Mouse (Mus musculus) liver, embryonic 13.5 days (tissue): Measurements from ENCODE around the gene D3Ertd254e. TPM values are rescaled to one million over a fixed set of nuclear protein-coding genes. Genes with fewer than 3 reads are reported as not detected.
"Not testable (repeated sequence)": the region's sequence is repeated elsewhere in the genome, so short reads cannot be mapped to it uniquely, and the experiment has no call there.

Experiments
- ATAC-seq: fragments of 200-750 bp; cut with Nextera tagmentation; 2 replicates; pipeline ENCODE4 v1.8.0; 2017; ENCODE audit warnings: low read depth, mild to moderate bottlenecking, moderate number of reproducible peaks, moderate library complexity
- DNase-seq: peaks from one replicate; pipeline ENCODE4 v3.0.0; 2022
- H3K27ac ChIP-seq: fragments of 300-500 bp; sonication (generic); 2 replicates; pipeline ENCODE4 v1.5.1; 2015; ENCODE audit warnings: moderate library complexity, mild to moderate bottlenecking, inconsistent platforms
- H3K27me3 ChIP-seq: fragments of 300-500 bp; sonication (generic); 2 replicates; pipeline ENCODE4 v1.6.1; 2015; ENCODE audit warnings: mild to moderate bottlenecking, inconsistent platforms
- H3K36me3 ChIP-seq: fragments of 300-500 bp; sonication (generic); 2 replicates; pipeline ENCODE4 v1.6.1; 2015; ENCODE audit warnings: mild to moderate bottlenecking, inconsistent platforms
- H3K4me1 ChIP-seq: fragments of 300-500 bp; sonication (generic); replicated peaks from 2 replicates; pipeline ENCODE4 v1.6.1; 2015; ENCODE audit warnings: inconsistent platforms
- H3K4me2 ChIP-seq: fragments of 300-500 bp; sonication (generic); 2 replicates; pipeline ENCODE4 v1.6.1; 2015; ENCODE audit warnings: inconsistent platforms, mild to moderate bottlenecking, moderate library complexity
- H3K4me3 ChIP-seq: fragments of 300-500 bp; sonication (generic); replicated peaks from 2 replicates; pipeline ENCODE4 v1.5.1; 2015; ENCODE audit warnings: mild to moderate bottlenecking, inconsistent platforms
- H3K9ac ChIP-seq: fragments of 300-500 bp; sonication (generic); 2 replicates; pipeline ENCODE4 v1.6.1; 2015; ENCODE audit warnings: mild to moderate bottlenecking, inconsistent platforms
- H3K9me3 ChIP-seq: fragments of 300-500 bp; sonication (generic); replicated peaks from 2 replicates; pipeline ENCODE4 v1.6.1; 2016; ENCODE audit warnings: inconsistent platforms
- WGBS: fragments of 180-500 bp; shearing (Covaris S2); methylation state at CpG from one replicate; pipeline ENCODE4 v1.1.7; 2015; ENCODE audit not compliant: insufficient replicate concordance; 5-methylcytosine and 5-hydroxymethylcytosine counted together
- polyA plus RNA-seq: library from polyadenylated mRNA; unstranded; fragments of >200 nt; fragmentation: Nextera tagmentation; extraction: Ambion mirVana; gene quantifications from 2 replicates; pipeline ENCODE4 v1.2.1, GENCODE M21; 2015

The D3Ertd254e gene
- polyA plus RNA-seq = 1.2 and 1.4 TPM in 2 replicates

- peak; percentile 99 for ATAC-seq
- peak; percentile 79 for DNase-seq
- WGBS = under 1% methylated on average over 54 of the region's 54 CpGs
- peak within 1 kb of the TSS; percentile 50; the same call in 1 of the 2 replicates for H3K27ac ChIP-seq
- peak within 1 kb of the TSS; percentile 87 for H3K4me2 ChIP-seq
- peak within 1 kb of the TSS; percentile 85 for H3K9ac ChIP-seq
- H3K4me1 ChIP-seq = peaks cover 18% of the 10 kb centered on the region
- H3K9me3 ChIP-seq = no peaks in the 10 kb centered on the region
- no peaks in the 10 kb centered on the region for H3K27me3 ChIP-seq
- H3K36me3 ChIP-seq = no peaks in the 10 kb centered on the region
- peak within 1 kb of the TSS; percentile 84 for H3K4me3 ChIP-seq
These were observed at the start of gene D3Ertd254e for GRCm38 (mm10) chr3:36150934-36151686. D3Ertd254e (plus strand) TSS chr3:36151017.

GRCm38 (mm10) chr3:36116076-36116475 is 34.7 kb upstream of the D3Ertd254e start:
- Histone ChIP-seq H3K4me1 (no peaks in the 10 kb centered on the region), H3K36me3 (no peaks in the 10 kb centered on the region), H3K27ac (no peak overlapping the region), H3K4me3 (no peak overlapping the region), H3K4me2 (no peak overlapping the region), H3K9ac (no peak overlapping the region), H3K27me3 (no peaks in the 10 kb centered on the region), H3K9me3 (no peaks in the 10 kb centered on the region)
- WGBS = 58% methylated on average over 4 of the region's 4 CpGs
- ATAC-seq = no peak
- DNase-seq = no peak

- no peak overlapping the region for H3K4me2 ChIP-seq
- H3K27ac ChIP-seq = no peak overlapping the region
- no peak overlapping the region for H3K9ac ChIP-seq
- ATAC-seq = no peak
- no peak for DNase-seq
- H3K27me3 ChIP-seq = no peaks in the 10 kb centered on the region
- peaks cover 6% of the 10 kb centered on the region; the same call in 1 of the 2 replicates for H3K9me3 ChIP-seq
- H3K36me3 ChIP-seq = no peaks in the 10 kb centered on the region
- no peak overlapping the region for H3K4me3 ChIP-seq
- no peaks in the 10 kb centered on the region for H3K4me1 ChIP-seq
These were observed 30.9 kb upstream of the D3Ertd254e start for GRCm38 (mm10) chr3:36119684-36120548.

GRCm38 (mm10) chr3:36126176-36126575 is 24.6 kb upstream of the D3Ertd254e start:
- not testable (repeated sequence) for H3K27ac ChIP-seq, H3K4me2 ChIP-seq, ATAC-seq, H3K4me1 ChIP-seq, H3K9ac ChIP-seq, H3K9me3 ChIP-seq, DNase-seq, H3K4me3 ChIP-seq, H3K36me3 ChIP-seq, H3K27me3 ChIP-seq
- 59% methylated on average over 9 of the region's 9 CpGs for WGBS

GRCm38 (mm10) chr3:36136152-36136551 is 14.7 kb upstream of the D3Ertd254e start:
- Histone ChIP-seq H3K4me2 (no peak overlapping the region), H3K9me3 (no peaks in the 10 kb centered on the region), H3K27ac (no peak overlapping the region), H3K27me3 (no peaks in the 10 kb centered on the region), H3K9ac (no peak overlapping the region), H3K4me3 (no peak overlapping the region), H3K4me1 (no peaks in the 10 kb centered on the region), H3K36me3 (no peaks in the 10 kb centered on the region)
- no peak for ATAC-seq
- no peak for DNase-seq

- Histone ChIP-seq H3K36me3 (no peaks in the 10 kb centered on the region), H3K9me3 (no peaks in the 10 kb centered on the region), H3K4me2 (no peak overlapping the region), H3K4me1 (no peaks in the 10 kb centered on the region), H3K4me3 (no peak overlapping the region), H3K9ac (no peak overlapping the region), H3K27me3 (no peaks in the 10 kb centered on the region), H3K27ac (no peak overlapping the region)
- WGBS = 32% methylated on average over 2 of the region's 2 CpGs
- ATAC-seq (no peak), DNase-seq (no peak)
These were observed 13.3 kb upstream of the D3Ertd254e start for GRCm38 (mm10) chr3:36137560-36137959.

- WGBS = 52% methylated on average over 1 of the region's 1 CpGs
- DNase-seq = no peak
- Histone ChIP-seq H3K27me3 (no peaks in the 10 kb centered on the region), H3K36me3 (no peaks in the 10 kb centered on the region), H3K9me3 (no peaks in the 10 kb centered on the region), H3K4me2 (no peak overlapping the region), H3K9ac (no peak overlapping the region), H3K4me3 (no peak overlapping the region), H3K4me1 (no peaks in the 10 kb centered on the region), H3K27ac (no peak overlapping the region)
- no peak for ATAC-seq
These were observed 12.6 kb upstream of the D3Ertd254e start for GRCm38 (mm10) chr3:36138171-36138660.

- H3K36me3 ChIP-seq = no peaks in the 10 kb centered on the region
- H3K9me3 ChIP-seq = no peaks in the 10 kb centered on the region
- DNase-seq (no peak), ATAC-seq (no peak)
- H3K27ac ChIP-seq = no peak overlapping the region
- H3K4me3 ChIP-seq = no peak overlapping the region
- no peaks in the 10 kb centered on the region for H3K27me3 ChIP-seq
- no peak overlapping the region for H3K9ac ChIP-seq
- H3K4me1 ChIP-seq = no peaks in the 10 kb centered on the region
- H3K4me2 ChIP-seq = no peak overlapping the region
These were observed 11.8 kb upstream of the D3Ertd254e start for GRCm38 (mm10) chr3:36138996-36139395.

- WGBS = 10% methylated on average over 1 of the region's 1 CpGs
These were observed 282 bp upstream of the D3Ertd254e start for GRCm38 (mm10) chr3:36150537-36150933.

GRCm38 (mm10) chr3:36155268-36155667 is 4.5 kb downstream of the D3Ertd254e start:
- Histone ChIP-seq H3K9ac (no peak overlapping the region), H3K4me2 (no peak overlapping the region), H3K27ac (no peak overlapping the region), H3K9me3 (0 out of 2 replicates have a peak, but pooled peaks cover 3% of the 10 kb centered on the region), H3K27me3 (no peaks in the 10 kb centered on the region), H3K4me3 (no peak overlapping the region), H3K4me1 (peaks cover 18% of the 10 kb centered on the region), H3K36me3 (peaks cover 11% of the 10 kb centered on the region)
- WGBS = 49% methylated on average over 5 of the region's 5 CpGs
- ATAC-seq (no peak), DNase-seq (no peak)

More at GRCm38 (mm10) chr3:36150537-36150933, 282 bp upstream of the D3Ertd254e start:
- Histone ChIP-seq H3K9ac (no peak overlapping the region), H3K36me3 (no peaks in the 10 kb centered on the region), H3K27me3 (no peaks in the 10 kb centered on the region), H3K27ac (no peak overlapping the region), H3K4me1 (peaks cover 18% of the 10 kb centered on the region), H3K4me3 (peak overlapping the region; percentile 84), H3K4me2 (peak overlapping the region; percentile 87), H3K9me3 (no peaks in the 10 kb centered on the region)
- no peak for ATAC-seq
- no peak for DNase-seq

- ATAC-seq = no peak
- 72% methylated on average over 1 of the region's 1 CpGs for WGBS
These were observed 19.9 kb downstream of the D3Ertd254e start for GRCm38 (mm10) chr3:36170670-36171210.

More at GRCm38 (mm10) chr3:36170670-36171210, 19.9 kb downstream of the D3Ertd254e start:
- DNase-seq = no peak
- Histone ChIP-seq H3K27ac (no peak overlapping the region), H3K27me3 (no peaks in the 10 kb centered on the region), H3K9ac (no peak overlapping the region), H3K36me3 (peaks cover 17% of the 10 kb centered on the region), H3K4me3 (no peak overlapping the region), H3K4me1 (peaks cover 6% of the 10 kb centered on the region; the same call in 1 of the 2 replicates), H3K4me2 (no peak overlapping the region), H3K9me3 (0 out of 2 replicates have a peak, but pooled peaks cover 3% of the 10 kb centered on the region)
